ENCODE assay signal across 26 mouse cellular contexts in genomic region chr6:35279306-35279705, GRCm38 (mm10). TPM values are rescaled to one million over a fixed set of nuclear protein-coding genes. Genes with fewer than 3 reads are reported as not detected.
DNase-seq lines count a peak whose midpoint lies in the region; ATAC-seq and TF ChIP-seq lines count a peak whose summit lies in the region.
"Had no signal": no experiment of that assay in that cellular context is flagged by ENCODE, and none has a peak within 500 bp of the region (broad histone marks: within the 10 kb centered on the region; RNA-seq: fewer than 3 reads in every experiment).

No protein-coding gene starts in this region.

- 75% methylated on average over 10 of the region's 10 CpGs for WGBS in kidney, embryonic 16.5 days
- WGBS in kidney, postnatal 0 days: 79% methylated on average over 10 of the region's 10 CpGs
- WGBS in heart, embryonic 12.5 days: 71% methylated on average over 10 of the region's 10 CpGs
- whole genome bisulfite sequencing in thymus, adult 2 months: 68% methylated on average over 10 of the region's 10 CpGs

- no peak overlapping the region for H3K4me3 ChIP-seq in kidney, embryonic 16.5 days (ENCODE audit: low read length)
- H3K4me3 ChIP-seq in CH12.LX (replicated peaks in 1 of 3; ENCODE audit: low read depth in 2 of 3, low read length in 2 of 3, poor library complexity in 1 of 3): no peak overlapping the region
- no peak overlapping the region for H3K4me3 ChIP-seq in kidney, postnatal 0 days (replicated peaks; ENCODE audit: low read depth, low read length)
- no peak overlapping the region for H3K4me3 ChIP-seq in heart, embryonic 12.5 days
- H3K4me3 ChIP-seq in thymus, adult 2 months (ENCODE audit: control insufficient read depth, insufficient read depth, low read length): no peak overlapping the region
- H3K4me3 ChIP-seq: forebrain, embryonic 10.5 days; forebrain, embryonic 13.5 days; gastrocnemius, adult 2 months; heart, embryonic 10.5 days; hindbrain, embryonic 12.5 days; hindbrain, embryonic 15.5 days had no signal

- H3K27me3 ChIP-seq in kidney, embryonic 16.5 days (ENCODE audit: insufficient read depth, low read length): no peaks in the 10 kb centered on the region
- no peaks in the 10 kb centered on the region for H3K27me3 ChIP-seq in CH12.LX (replicated peaks)
- H3K27me3 ChIP-seq in kidney, postnatal 0 days (ENCODE audit: insufficient read depth, low read length): no peaks in the 10 kb centered on the region
- H3K27me3 ChIP-seq in heart, embryonic 12.5 days (replicated peaks): no peaks in the 10 kb centered on the region
- H3K27me3 ChIP-seq in thymus, adult 2 months (ENCODE audit: control insufficient read depth, insufficient read depth, low read length): no peaks in the 10 kb centered on the region
- H3K27me3 ChIP-seq: forebrain, embryonic 13.5 days; hindbrain, embryonic 12.5 days; hindbrain, embryonic 15.5 days; Patski had no signal

- no peak overlapping the region for H3K9ac ChIP-seq in kidney, embryonic 16.5 days (replicated peaks; ENCODE audit: low read length)
- H3K9ac ChIP-seq in CH12.LX (ENCODE audit: insufficient read depth, low read depth): no peak overlapping the region
- H3K9ac ChIP-seq in kidney, postnatal 0 days (ENCODE audit: low read depth, low read length): no peak overlapping the region
- H3K9ac ChIP-seq in heart, embryonic 12.5 days: no peak overlapping the region
- H3K9ac ChIP-seq: forebrain, embryonic 13.5 days; hindbrain, embryonic 12.5 days; hindbrain, embryonic 15.5 days had no signal

- peak; percentile 80 for DNase-seq in kidney, adult 11 months
- no peak for DNase-seq in CH12.LX (ENCODE audit: extremely low read depth)
- no peak for DNase-seq in kidney, postnatal 0 days (ENCODE audit: low spot score)
- peak; percentile 69 to 90 for DNase-seq in kidney, postnatal 25 days
- no peak for DNase-seq in gastrocnemius, postnatal 4 days (ENCODE audit: low spot score in 2 of 2)
- DNase-seq in thymus, adult 2 months: no peak
- DNase-seq: adrenal gland, postnatal 10 days; adrenal gland, postnatal 36 days; cerebellum, adult 18-20 months; cerebellum, adult 9-10 months; cerebellum, postnatal 14 days; gastrocnemius, adult 2 months; gastrocnemius, postnatal 14 days; heart, adult 18-20 months had no signal

- no peak for TF ChIP-seq RAD21 in CH12.LX (IDR thresholded peaks at IDR 0.05; ENCODE audit: low read depth, low read length)

- H3K79me2 ChIP-seq in CH12.LX (replicated peaks; ENCODE audit: control insufficient read depth, extremely low read depth, insufficient read depth, poor library complexity, severe bottlenecking): no peaks in the 10 kb centered on the region

- H3K9me3 ChIP-seq in kidney, embryonic 16.5 days (ENCODE audit: low read length): no peaks in the 10 kb centered on the region
- no peaks in the 10 kb centered on the region for H3K9me3 ChIP-seq in CH12.LX (replicated peaks; ENCODE audit: low read length)
- H3K9me3 ChIP-seq in kidney, postnatal 0 days (replicated peaks; ENCODE audit: low read length): no peaks in the 10 kb centered on the region
- no peaks in the 10 kb centered on the region for H3K9me3 ChIP-seq in heart, embryonic 12.5 days (replicated peaks)
- H3K9me3 ChIP-seq: forebrain, embryonic 10.5 days; forebrain, embryonic 13.5 days; G1E; heart, embryonic 10.5 days; hindbrain, embryonic 12.5 days; hindbrain, embryonic 15.5 days had no signal

- in situ Hi-C loops in CH12.LX (cut with MboI; ENCODE audit: low pct_ligation_motif_present, low pct_unique_long_range_greater_than_20kb, low sequenced_read_pairs): no loop called here

- H3K27ac ChIP-seq in kidney, embryonic 16.5 days (ENCODE audit: low read length): no peak overlapping the region
- H3K27ac ChIP-seq in CH12.LX (ENCODE audit: insufficient read depth, low read depth): no peak overlapping the region
- no peak overlapping the region for H3K27ac ChIP-seq in kidney, postnatal 0 days
- H3K27ac ChIP-seq in heart, embryonic 12.5 days (ENCODE audit: poor library complexity, severe bottlenecking): no peak overlapping the region
- H3K27ac ChIP-seq in thymus, adult 2 months (ENCODE audit: control insufficient read depth, insufficient read depth, low read length): no peak overlapping the region
- H3K27ac ChIP-seq: forebrain, embryonic 10.5 days; forebrain, embryonic 13.5 days; gastrocnemius, adult 2 months; heart, embryonic 10.5 days; hindbrain, embryonic 12.5 days; hindbrain, embryonic 15.5 days had no signal

- no peak for TF ChIP-seq POLR2A in CH12.LX (IDR thresholded peaks at IDR 0.05; ENCODE audit: low read depth, low read length)
- TF ChIP-seq POLR2A in thymus, adult 2 months (IDR thresholded peaks at IDR 0.05; ENCODE audit: control insufficient read depth, extremely low read depth, insufficient read depth, low read length, poor library complexity): no peak

- no peak for TF ChIP-seq EP300 in CH12.LX (IDR thresholded peaks at IDR 0.05; ENCODE audit: low read length)

- no peaks in the 10 kb centered on the region for H3K4me1 ChIP-seq in kidney, embryonic 16.5 days (ENCODE audit: insufficient read depth, low read length)
- H3K4me1 ChIP-seq in CH12.LX (ENCODE audit: control insufficient read depth in 1 of 2, insufficient read depth in 2 of 2): no peaks in the 10 kb centered on the region
- H3K4me1 ChIP-seq in kidney, postnatal 0 days (replicated peaks; ENCODE audit: insufficient read depth, low read length): no peaks in the 10 kb centered on the region
- H3K4me1 ChIP-seq in heart, embryonic 12.5 days (replicated peaks): peaks cover 9% of the 10 kb centered on the region
- H3K4me1 ChIP-seq in thymus, adult 2 months (replicated peaks; ENCODE audit: control insufficient read depth, insufficient read depth, low read length): no peaks in the 10 kb centered on the region
- H3K4me1 ChIP-seq: forebrain, embryonic 10.5 days; forebrain, embryonic 13.5 days; hindbrain, embryonic 12.5 days; hindbrain, embryonic 15.5 days had no signal

- TF ChIP-seq CTCF in CH12.LX (conservative IDR thresholded peaks at IDR 0.05 in 1 of 2, IDR thresholded peaks at IDR 0.05 in 1 of 2; ENCODE audit: low read depth in 2 of 2, low read length in 2 of 2): no peak
- no peak for TF ChIP-seq CTCF in kidney, postnatal 0 days (IDR thresholded peaks at IDR 0.05; ENCODE audit: low read depth)
- TF ChIP-seq CTCF in thymus, adult 2 months (IDR thresholded peaks at IDR 0.05; ENCODE audit: borderline replicate concordance, control insufficient read depth, extremely low read depth, insufficient read depth, low read length, poor library complexity): no peak

- H3K4me2 ChIP-seq in kidney, embryonic 16.5 days (replicated peaks; ENCODE audit: low read depth, low read length): no peak overlapping the region
- H3K4me2 ChIP-seq in CH12.LX (ENCODE audit: insufficient read depth, low read depth, poor library complexity, severe bottlenecking): peak overlapping the region; percentile 16; the same call in 1 of the 2 replicates
- no peak overlapping the region for H3K4me2 ChIP-seq in kidney, postnatal 0 days (ENCODE audit: low read length)
- H3K4me2 ChIP-seq in heart, embryonic 12.5 days: no peak overlapping the region
- H3K4me2 ChIP-seq: forebrain, embryonic 13.5 days; hindbrain, embryonic 12.5 days; hindbrain, embryonic 15.5 days had no signal

- dilution Hi-C loops in CH12.LX (cut with MboI; ENCODE audit: extremely low pct_ligation_motif_present, extremely low pct_unique_long_range_greater_than_20kb, low sequenced_read_pairs): no loop called here

- H3K36me3 ChIP-seq in kidney, embryonic 16.5 days (ENCODE audit: insufficient read depth, low read length): no peaks in the 10 kb centered on the region
- no peaks in the 10 kb centered on the region for H3K36me3 ChIP-seq in CH12.LX (replicated peaks in 1 of 2; ENCODE audit: control insufficient read depth in 1 of 2, insufficient read depth in 1 of 2, low read length in 1 of 2)
- no peaks in the 10 kb centered on the region for H3K36me3 ChIP-seq in kidney, postnatal 0 days (ENCODE audit: insufficient read depth, low read length)
- no peaks in the 10 kb centered on the region for H3K36me3 ChIP-seq in heart, embryonic 12.5 days
- H3K36me3 ChIP-seq in thymus, adult 2 months (ENCODE audit: control insufficient read depth, insufficient read depth, low read length): no peaks in the 10 kb centered on the region
- H3K36me3 ChIP-seq: forebrain, embryonic 10.5 days; G1E; heart, embryonic 10.5 days; hindbrain, embryonic 12.5 days; hindbrain, embryonic 15.5 days had no signal

- ATAC-seq in kidney, embryonic 16.5 days (ENCODE audit: low FRiP score, low TSS enrichment): no peak
- peak; percentile 49 for ATAC-seq in kidney, postnatal 0 days (replicated peaks; ENCODE audit: low FRiP score, low read depth)
- ATAC-seq in heart, embryonic 12.5 days (ENCODE audit: insufficient number of reproducible peaks, low FRiP score): no peak
- ATAC-seq: forebrain, embryonic 13.5 days; forebrain, embryonic 16.5 days; Patski had no signal

TF ChIP-seq in CH12.LX, 34 proteins besides CTCF, POLR2A, EP300 and RAD21 (continues in another document):
- no peak for TF ChIP-seq ELF1 (IDR thresholded peaks at IDR 0.05; ENCODE audit: low read depth, low read length)
- TF ChIP-seq KAT2A (IDR thresholded peaks at IDR 0.05; ENCODE audit: insufficient replicate concordance, low read length): no peak
- no peak for TF ChIP-seq E2F4 (IDR thresholded peaks at IDR 0.05; ENCODE audit: insufficient replicate concordance, low read depth, low read length)
- no peak for TF ChIP-seq MAX (IDR thresholded peaks at IDR 0.05; ENCODE audit: low read length)
- TF ChIP-seq IRF4 (IDR thresholded peaks at IDR 0.05; ENCODE audit: low read depth, low read length): no peak
- TF ChIP-seq MAFK (IDR thresholded peaks at IDR 0.05; ENCODE audit: insufficient replicate concordance, low read length): no peak
- TF ChIP-seq TCF12 (IDR thresholded peaks at IDR 0.05; ENCODE audit: low read depth, low read length): no peak

RNA-seq across cellular contexts. Expression of gene Slc13a4, which starts 28.6 kb away (rescaled TPM):
- polyA plus RNA-seq in kidney, embryonic 16.5 days (2015; fragmentation: Nextera tagmentation; extraction: Ambion mirVana): 0.23 and 0.41 TPM in 2 replicates
- total RNA-seq in CH12.LX (2012; rRNA removed): not detected in 2 replicates
- total RNA-seq in CH12.LX (2014; rRNA removed): not detected in 2 replicates
- polyA plus RNA-seq in CH12.LX (2012; ENCODE audit: insufficient read length, low read depth): not detected in 2 replicates
- 0.19 and 0.30 TPM in 2 replicates for polyA plus RNA-seq in kidney, postnatal 0 days (2015; fragmentation: Nextera tagmentation; extraction: Ambion mirVana)
- polyA plus RNA-seq in heart, embryonic 12.5 days (2016; fragmentation: Nextera tagmentation; extraction: Ambion mirVana): 2.1 and 2.4 TPM in 2 replicates
- under 1 TPM; 0.15 to 0.39 TPM for total RNA-seq in gastrocnemius, postnatal 4 days (2021)
- 0.26 and 0.34 TPM in 2 replicates for polyA plus RNA-seq in thymus, adult 2 months (2012; rRNA removed)
- total RNA-seq: hematopoietic stem cell, adult 5-6 weeks had no signal
- polyA plus RNA-seq: G1E, Patski had no signal

RNA-seq across cellular contexts. Expression of gene Fam180a, which starts 46.6 kb away (rescaled TPM):
- 0.18 and 0.45 TPM in 2 replicates for polyA plus RNA-seq in kidney, embryonic 16.5 days (2015; fragmentation: Nextera tagmentation; extraction: Ambion mirVana)
- 0.08 TPM in 1 of 2 replicates, not detected in the other for total RNA-seq in CH12.LX (2012; rRNA removed)
- total RNA-seq in CH12.LX (2014; rRNA removed): not detected in 2 replicates
- not detected in 2 replicates for polyA plus RNA-seq in CH12.LX (2012; ENCODE audit: insufficient read length, low read depth)
- 0.11 and 0.18 TPM in 2 replicates for polyA plus RNA-seq in kidney, postnatal 0 days (2015; fragmentation: Nextera tagmentation; extraction: Ambion mirVana)
- 0.10 and 0.50 TPM in 2 replicates for polyA plus RNA-seq in heart, embryonic 12.5 days (2016; fragmentation: Nextera tagmentation; extraction: Ambion mirVana)
- total RNA-seq in gastrocnemius, postnatal 4 days (2021): 1 to 10 TPM in 1 of 2 experiments, under 1 TPM in 1; 0.21 to 1.0 TPM
- polyA plus RNA-seq in thymus, adult 2 months (2012; rRNA removed): 0.10 and 0.15 TPM in 2 replicates
- total RNA-seq: G1E; hematopoietic stem cell, adult 5-6 weeks had no signal
- polyA plus RNA-seq: embryonic facial prominence, embryonic 11.5 days; forebrain, embryonic 10.5 days; forebrain, embryonic 13.5 days; G1E; Patski had no signal

Comparison
In these comparisons a context has a peak if more than half of its experiments do, and no peak if none do; other contexts are left out.
1. DNase-seq: peak in kidney, adult 11 months (single experiment) and kidney, postnatal 25 days (2 of 2); none in CH12.LX (single experiment), kidney, postnatal 0 days (single experiment), gastrocnemius, postnatal 4 days (0 of 2) and thymus, adult 2 months (single experiment).